Mouse (Mus musculus) lung, adult 10 weeks (tissue): Measurements from ENCODE around the gene 4930453N24Rik. TPM values are rescaled to one million over a fixed set of nuclear protein-coding genes. Genes with fewer than 3 reads are reported as not detected.

ENCODE experiments used
- polyA plus RNA-seq: library from polyadenylated mRNA; stranded (reverse); fragments of 350-450 nt; fragmentation: Illumina TruSeq; extraction: RNeasy Lipid Tissue Mini Kit (QIAGEN cat#74804); gene quantifications from one replicate; pipeline ENCODE4 v1.2.3, GENCODE M21; 2014; ENCODE audit warnings: low read depth, low replicate concordance; ENCODE audit not compliant: insufficient read depth

4930453N24Rik gene
- 24.6 TPM for polyA plus RNA-seq

DNA sequence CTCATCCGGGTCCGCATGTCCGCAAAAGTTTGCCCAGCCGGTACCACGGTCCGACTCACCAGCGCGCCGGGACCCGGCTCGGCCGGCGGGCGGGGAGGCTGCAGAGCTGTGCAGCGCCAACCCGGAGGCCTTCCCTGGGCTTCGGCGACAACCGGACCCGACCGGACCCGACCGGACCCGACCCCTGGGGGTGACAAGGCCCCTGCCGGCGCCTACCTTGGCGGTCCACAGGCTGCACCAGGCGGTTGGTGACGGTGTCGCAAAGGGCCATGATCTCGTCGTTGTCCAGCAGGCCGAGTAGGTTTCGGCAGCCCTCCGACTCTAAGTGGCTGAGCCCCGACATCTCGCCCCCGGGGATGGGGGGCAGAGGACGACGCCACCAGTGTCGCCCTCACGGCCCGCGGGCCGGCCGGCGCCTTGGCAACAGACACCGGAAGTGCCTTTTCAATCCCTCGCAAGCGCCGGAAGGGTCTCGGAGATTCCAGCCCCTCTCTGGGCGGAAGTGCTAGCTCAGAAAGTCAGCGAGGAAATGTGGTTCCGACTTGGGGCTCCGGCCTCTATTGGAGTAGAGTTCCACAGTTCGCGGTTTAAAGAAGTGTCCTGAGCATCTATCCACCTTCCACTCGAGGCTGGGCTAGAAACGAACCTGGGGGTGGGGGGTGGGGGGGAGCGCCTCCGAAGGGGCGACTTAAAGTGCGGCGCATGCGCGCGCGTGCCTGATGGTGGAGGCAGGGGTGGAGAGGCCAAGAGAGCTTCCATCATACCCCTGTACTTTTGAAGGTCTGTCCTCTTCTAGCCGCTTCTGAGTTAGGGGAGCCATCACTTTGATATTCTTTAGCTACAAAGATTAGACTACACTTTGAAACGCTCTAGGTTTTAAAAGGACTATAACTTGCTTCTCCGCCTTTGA lies at the start of gene 4930453N24Rik:
4930453N24Rik (minus strand) TSS at position 641 of the 910 bp plus-strand sequence.

Other genes with a start within 250 kb of the 4930453N24Rik start
- not detected for gene Csnka2ip, start 168.8 kb downstream of the 4930453N24Rik start, polyA plus RNA-seq
- gene Zfp654, start 80.5 kb upstream of the 4930453N24Rik start, polyA plus RNA-seq = 4.5 TPM
- 35.5 TPM for gene Cggbp1, start 80.8 kb upstream of the 4930453N24Rik start, polyA plus RNA-seq